Mouse (Mus musculus) cortical plate, adult 2 months (tissue): ENCODE results near the gene D10Wsu102e. TPM values are rescaled to one million over a fixed set of nuclear protein-coding genes. Genes with fewer than 3 reads are reported as not detected.

Experiments
- H3K27ac ChIP-seq: fragments of 200-500 bp; 2 replicates; pipeline ENCODE4 v1.5.1; 2012; ENCODE audit warnings: low read length, control low read depth, inconsistent platforms; ENCODE audit not compliant: insufficient read depth
- H3K4me1 ChIP-seq: fragments of 200-500 bp; 2 replicates; pipeline ENCODE4 v1.6.1; 2011; ENCODE audit warnings: low read length; ENCODE audit not compliant: control insufficient read depth, insufficient read depth
- H3K4me3 ChIP-seq: fragments of 200-500 bp; 2 replicates; pipeline ENCODE4 v1.5.1; 2011; ENCODE audit warnings: mild to moderate bottlenecking, low read length, control low read depth; ENCODE audit not compliant: insufficient read depth
- CTCF ChIP-seq: fragments of 200-500 bp; IDR thresholded peaks from 2 replicates; pipeline ENCODE4 v1.5.1; 2011; ENCODE audit warnings: mild to moderate bottlenecking, control low read depth, low read length; ENCODE audit not compliant: insufficient read depth; ENCODE audit errors: extremely low read depth
- POLR2A ChIP-seq: fragments of 200-500 bp; IDR thresholded peaks from 2 replicates; pipeline ENCODE4 v1.6.1; 2011; ENCODE audit warnings: mild to moderate bottlenecking, low read length, control low read depth; ENCODE audit not compliant: insufficient read depth; ENCODE audit errors: extremely low read depth
- polyA plus RNA-seq: library from polyadenylated mRNA; depleted of rRNA; stranded (reverse); fragments of >200 nt; gene quantifications from 2 replicates; pipeline ENCODE4 v1.2.3, GENCODE M21; 2012

D10Wsu102e gene
- polyA plus RNA-seq, 1 experiment: 1.5 TPM

- no peak overlapping the region for H3K27ac ChIP-seq
- no peak for TF ChIP-seq POLR2A
- TF ChIP-seq CTCF: no peak
- H3K4me3 ChIP-seq: no peak overlapping the region
- no peaks in the 10 kb centered on the region for H3K4me1 ChIP-seq
These were observed 31.2 kb upstream of the D10Wsu102e start for GRCm38 (mm10) chr10:83328791-83329190.

- TF ChIP-seq CTCF: no peak
- TF ChIP-seq POLR2A: no peak
- Histone ChIP-seq H3K4me1 (no peaks in the 10 kb centered on the region), H3K4me3 (no peak overlapping the region), H3K27ac (no peak overlapping the region)
These were observed 29.7 kb upstream of the D10Wsu102e start for GRCm38 (mm10) chr10:83330336-83330735.

- Histone ChIP-seq H3K4me1 (no peaks in the 10 kb centered on the region), H3K27ac (no peak overlapping the region), H3K4me3 (no peak overlapping the region)
- TF ChIP-seq POLR2A (no peak), CTCF (no peak)
These were observed 28.2 kb upstream of the D10Wsu102e start for GRCm38 (mm10) chr10:83331811-83332210.

GRCm38 (mm10) chr10:83332581-83332980, 27.4 kb upstream of the D10Wsu102e start:
- TF ChIP-seq POLR2A (no peak), CTCF (no peak)
- H3K27ac ChIP-seq: no peak overlapping the region
- no peak overlapping the region for H3K4me3 ChIP-seq
- no peaks in the 10 kb centered on the region for H3K4me1 ChIP-seq

GRCm38 (mm10) chr10:83336336-83336735, 23.7 kb upstream of the D10Wsu102e start:
- no peaks in the 10 kb centered on the region for H3K4me1 ChIP-seq
- H3K27ac ChIP-seq: no peak overlapping the region
- no peak for TF ChIP-seq POLR2A
- TF ChIP-seq CTCF: no peak
- H3K4me3 ChIP-seq: peak overlapping the region; percentile 9

- TF ChIP-seq POLR2A: 0 out of 2 replicates have a peak, but pooled peaks have one; percentile 30
- no peak for TF ChIP-seq CTCF
- peak within 1 kb of the TSS; percentile 81 for H3K27ac ChIP-seq
- peak within 1 kb of the TSS; percentile 63 for H3K4me3 ChIP-seq
- no peaks in the 10 kb centered on the region for H3K4me1 ChIP-seq
These were observed 22.7 kb upstream of the D10Wsu102e start, which contains the start of gene Slc41a2 for GRCm38 (mm10) chr10:83337159-83337951. TSS of gene Slc41a2 (minus strand) at chr10:83337882.

- no peaks in the 10 kb centered on the region for H3K4me1 ChIP-seq
- TF ChIP-seq CTCF (no peak), POLR2A (no peak)
- H3K4me3 ChIP-seq: peak overlapping the region; percentile 63
- H3K27ac ChIP-seq: no peak overlapping the region; the same call in 1 of the 2 replicates
These were observed 21.9 kb upstream of the D10Wsu102e start for GRCm38 (mm10) chr10:83337971-83338598.

GRCm38 (mm10) chr10:83341226-83341625, 18.8 kb upstream of the D10Wsu102e start:
- H3K4me1 ChIP-seq: no peaks in the 10 kb centered on the region
- TF ChIP-seq POLR2A: no peak
- TF ChIP-seq CTCF: no peak
- H3K4me3 ChIP-seq: no peak overlapping the region
- H3K27ac ChIP-seq: no peak overlapping the region

- TF ChIP-seq POLR2A (no peak), CTCF (no peak)
- H3K4me1 ChIP-seq: no peaks in the 10 kb centered on the region
- H3K4me3 ChIP-seq: no peak overlapping the region
- no peak overlapping the region for H3K27ac ChIP-seq
These were observed 16.9 kb upstream of the D10Wsu102e start for GRCm38 (mm10) chr10:83343171-83343570.

- H3K27ac ChIP-seq: no peak overlapping the region
- TF ChIP-seq CTCF: no peak
- TF ChIP-seq POLR2A: no peak
- no peak overlapping the region for H3K4me3 ChIP-seq
- no peaks in the 10 kb centered on the region for H3K4me1 ChIP-seq
These were observed 16.0 kb upstream of the D10Wsu102e start for GRCm38 (mm10) chr10:83343828-83344685.
